Mouse (Mus musculus) hindbrain, embryonic 10.5 days (tissue): ENCODE data around the gene Gm3893. TPM values are rescaled to one million over a fixed set of nuclear protein-coding genes. Genes with fewer than 3 reads are reported as not detected.
"Not testable (repeated sequence)": the region's sequence is repeated elsewhere in the genome, so short reads cannot be mapped to it uniquely, and the experiment has no call there.

Source experiments
- DNase-seq: peaks from one replicate; pipeline ENCODE4 v3.0.0-alpha.2; 2017; ENCODE audit warnings: low spot score
- H3K27ac ChIP-seq: fragments of 300-500 bp; sonication (generic); 2 replicates; pipeline ENCODE4 v1.5.1; 2016; ENCODE audit warnings: mild to moderate bottlenecking, moderate library complexity
- H3K27me3 ChIP-seq: fragments of 300-500 bp; sonication (generic); 2 replicates; pipeline ENCODE4 v1.6.1; 2016; ENCODE audit warnings: mild to moderate bottlenecking; ENCODE audit not compliant: poor library complexity, insufficient read depth, severe bottlenecking
- H3K36me3 ChIP-seq: fragments of 300-500 bp; sonication (generic); 2 replicates; pipeline ENCODE4 v1.6.1; 2016; ENCODE audit warnings: mild to moderate bottlenecking, moderate library complexity
- H3K4me1 ChIP-seq: fragments of 300-500 bp; sonication (generic); replicated peaks from 2 replicates; pipeline ENCODE4 v1.6.1; 2016; ENCODE audit warnings: mild to moderate bottlenecking
- H3K4me3 ChIP-seq: fragments of 300-500 bp; sonication (generic); 2 replicates; pipeline ENCODE4 v1.5.1; 2016; ENCODE audit warnings: mild to moderate bottlenecking, moderate library complexity
- H3K9me3 ChIP-seq: fragments of 300-500 bp; sonication (generic); 2 replicates; pipeline ENCODE4 v1.6.1; 2016; ENCODE audit warnings: mild to moderate bottlenecking, moderate library complexity
- WGBS: fragments of 180-500 bp; shearing (Covaris S2); methylation state at CpG from one replicate; pipeline ENCODE4 v1.1.7; 2016; 5-methylcytosine and 5-hydroxymethylcytosine counted together
- polyA plus RNA-seq: library from polyadenylated mRNA; unstranded; fragments of >200 nt; fragmentation: Nextera tagmentation; extraction: Ambion mirVana; gene quantifications from 2 replicates; pipeline ENCODE4 v1.2.1, GENCODE M21; 2016

The Gm3893 gene
- not detected in 2 replicates for polyA plus RNA-seq

DNA sequence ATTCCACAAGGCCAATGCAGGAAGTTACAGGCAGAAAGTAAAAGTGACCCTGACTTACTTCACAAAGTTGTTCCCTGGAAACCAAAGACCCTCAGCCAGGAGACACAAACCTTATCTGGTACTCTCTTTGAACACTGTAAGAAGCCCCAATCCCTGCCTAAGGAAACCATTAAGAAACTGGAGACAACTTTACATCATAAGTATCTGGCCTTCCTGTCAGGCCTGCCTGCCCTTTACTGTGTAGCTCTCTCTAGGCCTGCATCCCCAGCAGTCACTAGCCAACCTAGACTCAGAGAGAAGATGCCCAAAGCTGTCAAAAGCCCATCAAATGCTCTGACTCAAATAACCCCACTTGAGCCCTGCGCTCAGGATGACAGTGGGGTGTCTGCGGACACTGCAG lies at the start of gene Gm3893:
TSS of gene Gm3893 (plus strand) at position 301 of the 400 bp plus-strand sequence.
- not testable (repeated sequence) for DNase-seq, H3K9me3 ChIP-seq, H3K4me3 ChIP-seq, H3K36me3 ChIP-seq, H3K27me3 ChIP-seq, H3K27ac ChIP-seq, H3K4me1 ChIP-seq
- no CpG with 5 or more reads among the region's 2 CpGs for WGBS

DNA sequence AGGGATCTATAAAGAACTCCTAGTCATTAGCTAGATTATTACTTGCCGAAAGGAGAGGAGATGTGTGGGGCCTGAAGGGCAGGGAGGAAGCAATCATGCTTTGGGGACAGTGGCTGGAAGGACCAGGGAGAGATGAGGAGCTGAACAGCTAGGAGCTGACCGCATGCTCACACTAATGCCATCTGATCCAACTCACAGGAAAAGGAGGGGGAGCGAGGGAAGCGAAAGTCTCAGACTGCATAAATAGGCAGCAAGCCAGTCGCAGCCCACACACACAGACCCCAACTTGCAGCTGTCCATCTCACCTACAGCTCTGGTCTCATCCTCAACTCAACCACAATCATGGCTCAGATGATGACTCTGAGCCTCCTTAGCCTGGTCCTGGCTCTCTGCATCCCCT lies 23.5 kb downstream of the Gm3893 start, which contains the start of gene Gm13304:
TSS of gene Gm13304 (plus strand) at position 301 of the 400 bp plus-strand sequence.
- H3K36me3 ChIP-seq, DNase-seq, H3K27me3 ChIP-seq, H3K9me3 ChIP-seq, H3K4me3 ChIP-seq, H3K27ac ChIP-seq, H3K4me1 ChIP-seq: not testable (repeated sequence)
- no CpG with 5 or more reads among the region's 5 CpGs for WGBS

Other genes with a start within 250 kb of the Gm3893 start
- gene Gm21541, start 187.6 kb upstream of the Gm3893 start, polyA plus RNA-seq: 0.50 TPM in 1 of 2 replicates, not detected in the other
- gene Gm20878, start 149.6 kb upstream of the Gm3893 start, polyA plus RNA-seq: 2.3 and 2.8 TPM in 2 replicates
- gene Fam205a4, start 125.1 kb upstream of the Gm3893 start, polyA plus RNA-seq: 0.05 TPM in 1 of 2 replicates, not detected in the other
- gene Gm21093, start 56.5 kb upstream of the Gm3893 start, polyA plus RNA-seq: 0.12 and 0.14 TPM in 2 replicates
- not detected in 2 replicates for gene Gm13304, start 23.6 kb downstream of the Gm3893 start, polyA plus RNA-seq
- gene Gm13306, start 62.2 kb downstream of the Gm3893 start, polyA plus RNA-seq: not detected in 2 replicates
- not detected in 2 replicates for gene Gm13305, start 77.4 kb downstream of the Gm3893 start, polyA plus RNA-seq
- not detected in 2 replicates for gene Gm10600, start 149.4 kb downstream of the Gm3893 start, polyA plus RNA-seq
- gene Ccl21b, start 164.6 kb downstream of the Gm3893 start, polyA plus RNA-seq: not detected in 2 replicates
- not detected in 2 replicates for gene Gm21953, start 203.1 kb downstream of the Gm3893 start, polyA plus RNA-seq
- gene Fam205a3, start 227.1 kb downstream of the Gm3893 start, polyA plus RNA-seq: not detected in 2 replicates